Mouse (Mus musculus): ENCODE results near the gene Aldh1a3.
A peak's percentile ranks its signal among the peaks of the same experiment; 100 is the strongest.

Gene Aldh1a3

GRCm38 (mm10) chr7:66427437-66428161 is at the start of gene Aldh1a3:
TSS of gene Aldh1a3 (minus strand) at chr7:66427517.
- DNase-seq (ENCODE audit: low read depth): no peak

- DNase-seq (ENCODE audit: low read depth): no peak
Measured at GRCm38 (mm10) chr7:66476289-66476688, 49.0 kb upstream of the Aldh1a3 start.

- DNase-seq (ENCODE audit: low read depth): no peak
Measured at GRCm38 (mm10) chr7:66471641-66472216, 44.4 kb upstream of the Aldh1a3 start.

GRCm38 (mm10) chr7:66466641-66467040 is 39.3 kb upstream of the Aldh1a3 start:
- no peak for DNase-seq (ENCODE audit: low read depth)

- no peak for DNase-seq (ENCODE audit: low read depth)
Measured at GRCm38 (mm10) chr7:66465241-66465640, 37.9 kb upstream of the Aldh1a3 start.

GRCm38 (mm10) chr7:66463081-66463480 is 35.8 kb upstream of the Aldh1a3 start:
- no peak for DNase-seq (ENCODE audit: low read depth)

GRCm38 (mm10) chr7:66451622-66452295 is 24.4 kb upstream of the Aldh1a3 start:
- DNase-seq (ENCODE audit: low read depth): no peak

GRCm38 (mm10) chr7:66449971-66450752 is 22.8 kb upstream of the Aldh1a3 start:
- peak; percentile 82 for DNase-seq (ENCODE audit: low read depth)

- no peak for DNase-seq (ENCODE audit: low read depth)
Measured at GRCm38 (mm10) chr7:66448786-66449540, 21.6 kb upstream of the Aldh1a3 start.

- no peak for DNase-seq (ENCODE audit: low read depth)
Measured at GRCm38 (mm10) chr7:66448304-66448703, 21.0 kb upstream of the Aldh1a3 start.

- DNase-seq (ENCODE audit: low read depth): no peak
Measured at GRCm38 (mm10) chr7:66446860-66447259, 19.5 kb upstream of the Aldh1a3 start.

- no peak for DNase-seq (ENCODE audit: low read depth)
Measured at GRCm38 (mm10) chr7:66445117-66445905, 18.0 kb upstream of the Aldh1a3 start.

GRCm38 (mm10) chr7:66444706-66445105 is 17.4 kb upstream of the Aldh1a3 start:
- DNase-seq (ENCODE audit: low read depth): no peak

- DNase-seq (ENCODE audit: low read depth): no peak
Measured at GRCm38 (mm10) chr7:66442501-66443369, 15.4 kb upstream of the Aldh1a3 start.

- DNase-seq (ENCODE audit: low read depth): no peak
Measured at GRCm38 (mm10) chr7:66438787-66439669, 11.7 kb upstream of the Aldh1a3 start.

- DNase-seq (ENCODE audit: low read depth): peak; percentile 39
Measured at GRCm38 (mm10) chr7:66434453-66434935, 7.2 kb upstream of the Aldh1a3 start.

GRCm38 (mm10) chr7:66427053-66427436 is 272 bp downstream of the Aldh1a3 start:
- DNase-seq (ENCODE audit: low read depth): no peak

- no peak for DNase-seq (ENCODE audit: low read depth)
Measured at GRCm38 (mm10) chr7:66421903-66422302, 5.4 kb downstream of the Aldh1a3 start.

GRCm38 (mm10) chr7:66418981-66419380 is 8.3 kb downstream of the Aldh1a3 start:
- no peak for DNase-seq (ENCODE audit: low read depth)
